Mouse (Mus musculus): ENCODE data around the gene Sik2. TPM values are rescaled to one million over a fixed set of nuclear protein-coding genes. Genes with fewer than 3 reads are reported as not detected.

The Sik2 gene
- polyA plus RNA-seq, 1 experiment, result 10.5 TPM

- no peak overlapping the region for H3K4me3 ChIP-seq
These were observed 60.6 kb downstream of the Sik2 start for GRCm38 (mm10) chr9:50948097-50948823.

DNA sequence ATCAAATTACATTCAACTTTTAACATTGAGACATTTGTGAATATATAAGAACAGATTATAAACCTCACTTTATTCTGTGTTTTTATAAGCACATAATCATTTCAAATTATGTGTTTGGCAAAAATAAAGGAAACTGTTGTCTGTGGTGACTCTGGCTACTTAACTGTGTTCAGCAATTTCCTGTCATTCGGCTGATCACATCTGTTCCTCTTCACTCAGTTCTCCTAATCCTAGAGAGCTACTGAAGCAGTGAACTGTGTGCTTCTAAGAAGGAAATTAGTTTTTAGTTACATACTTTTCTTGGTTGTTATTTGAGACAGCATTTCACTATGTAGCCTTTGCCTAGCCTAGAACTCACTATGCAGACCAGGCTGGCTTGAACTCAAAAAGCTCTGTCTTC is 62.5 kb downstream of the Sik2 start:
- Histone ChIP-seq H3K36me3 (ENCODE audit: control insufficient read depth, insufficient read depth) (no peaks in the 10 kb centered on the region), H3ac (ENCODE audit: control insufficient read depth, insufficient read length) (no peak overlapping the region), H3K4me2 (ENCODE audit: low read depth) (no peak overlapping the region), H3K27me3 (ENCODE audit: control insufficient read depth, insufficient read depth, insufficient read length) (no peaks in the 10 kb centered on the region), H3K4me3 (no peak overlapping the region), H3K79me2 (ENCODE audit: control insufficient read depth, insufficient read depth) (peaks cover 3% of the 10 kb centered on the region)
- TF ChIP-seq SRF (IDR thresholded peaks at IDR 0.05; ENCODE audit: control insufficient read depth, insufficient read length, low read depth) (no peak), MYOD1 (IDR thresholded peaks at IDR 0.05; ENCODE audit: control insufficient read depth in 1 of 3, insufficient read length in 2 of 3, low read depth in 2 of 3) (no peak), E2F4 (IDR thresholded peaks at IDR 0.05; ENCODE audit: insufficient read depth) (no peak), MYOG (IDR thresholded peaks at IDR 0.05; ENCODE audit: control insufficient read depth in 1 of 3, insufficient read depth in 1 of 3, insufficient read length in 2 of 3, low read depth in 2 of 3) (no peak), TCF3 (IDR thresholded peaks at IDR 0.05; ENCODE audit: insufficient read length, low read depth) (no peak), POLR2A (IDR thresholded peaks at IDR 0.05; ENCODE audit: insufficient read length, low read depth) (no peak), USF1 (IDR thresholded peaks at IDR 0.05; ENCODE audit: low read depth) (no peak), MAX (IDR thresholded peaks at IDR 0.05; ENCODE audit: low read depth) (no peak), CEBPB (IDR thresholded peaks at IDR 0.05; ENCODE audit: insufficient read depth, poor library complexity, severe bottlenecking) (no peak), TCF12 (IDR thresholded peaks at IDR 0.05; ENCODE audit: insufficient read depth, poor library complexity, severe bottlenecking) (no peak), POLR2AphosphoS2 (IDR thresholded peaks at IDR 0.05; ENCODE audit: insufficient read length, low read depth) (no peak), REST (IDR thresholded peaks at IDR 0.05; ENCODE audit: insufficient read depth, insufficient read length) (no peak)

More at GRCm38 (mm10) chr9:50948097-50948823, 60.6 kb downstream of the Sik2 start:
- Histone ChIP-seq H3ac (ENCODE audit: control insufficient read depth, insufficient read length) (no peak overlapping the region), H3K79me2 (ENCODE audit: control insufficient read depth, insufficient read depth) (peaks cover 3% of the 10 kb centered on the region), H3K4me2 (ENCODE audit: low read depth) (no peak overlapping the region), H3K27me3 (ENCODE audit: control insufficient read depth, insufficient read depth, insufficient read length) (no peaks in the 10 kb centered on the region), H3K36me3 (ENCODE audit: control insufficient read depth, insufficient read depth) (no peaks in the 10 kb centered on the region)
- TF ChIP-seq CEBPB (IDR thresholded peaks at IDR 0.05; ENCODE audit: insufficient read depth, poor library complexity, severe bottlenecking), result no peak
- no peak for TF ChIP-seq E2F4 (IDR thresholded peaks at IDR 0.05; ENCODE audit: insufficient read depth)
- no peak for TF ChIP-seq SRF (IDR thresholded peaks at IDR 0.05; ENCODE audit: control insufficient read depth, insufficient read length, low read depth)
- TF ChIP-seq MYOD1 (IDR thresholded peaks at IDR 0.05; ENCODE audit: control insufficient read depth in 1 of 3, insufficient read length in 2 of 3, low read depth in 2 of 3), result no peak
- no peak for TF ChIP-seq REST (IDR thresholded peaks at IDR 0.05; ENCODE audit: insufficient read depth, insufficient read length)
- TF ChIP-seq USF1 (IDR thresholded peaks at IDR 0.05; ENCODE audit: low read depth), result no peak
- no peak for TF ChIP-seq TCF3 (IDR thresholded peaks at IDR 0.05; ENCODE audit: insufficient read length, low read depth)

DNA sequence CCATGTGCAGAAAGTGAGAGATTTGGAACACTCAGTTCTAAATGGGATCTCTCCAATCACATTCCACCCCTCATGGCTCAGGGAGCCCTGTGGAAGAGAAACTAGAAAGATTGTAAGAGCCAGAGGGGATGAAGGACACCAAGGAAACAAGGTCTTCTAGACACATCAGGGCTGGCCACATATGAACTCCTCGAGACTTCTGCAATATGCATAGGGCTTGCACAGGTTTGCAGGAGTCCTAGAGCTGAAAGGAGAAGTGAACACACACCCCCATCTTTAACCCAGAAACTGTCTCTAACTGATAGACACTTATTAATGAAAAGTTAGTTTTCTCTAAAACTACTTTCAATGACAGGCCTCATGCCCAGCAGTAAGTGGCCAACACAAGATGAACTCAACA is 64.0 kb downstream of the Sik2 start:
- H3K4me3 ChIP-seq, result no peak overlapping the region
- TF ChIP-seq MYOG (IDR thresholded peaks at IDR 0.05; ENCODE audit: control insufficient read depth in 1 of 3, insufficient read depth in 1 of 3, insufficient read length in 2 of 3, low read depth in 2 of 3) (no peak), POLR2AphosphoS2 (IDR thresholded peaks at IDR 0.05; ENCODE audit: insufficient read length, low read depth) (no peak), USF1 (IDR thresholded peaks at IDR 0.05; ENCODE audit: low read depth) (no peak), SRF (IDR thresholded peaks at IDR 0.05; ENCODE audit: control insufficient read depth, insufficient read length, low read depth) (no peak), CEBPB (IDR thresholded peaks at IDR 0.05; ENCODE audit: insufficient read depth, poor library complexity, severe bottlenecking) (no peak), E2F4 (IDR thresholded peaks at IDR 0.05; ENCODE audit: insufficient read depth) (no peak), MYOD1 (IDR thresholded peaks at IDR 0.05; ENCODE audit: control insufficient read depth in 1 of 3, insufficient read length in 2 of 3, low read depth in 2 of 3) (no peak), POLR2A (IDR thresholded peaks at IDR 0.05; ENCODE audit: insufficient read length, low read depth) (no peak), REST (IDR thresholded peaks at IDR 0.05; ENCODE audit: insufficient read depth, insufficient read length) (no peak), MAX (IDR thresholded peaks at IDR 0.05; ENCODE audit: low read depth) (no peak), TCF12 (IDR thresholded peaks at IDR 0.05; ENCODE audit: insufficient read depth, poor library complexity, severe bottlenecking) (no peak), TCF3 (IDR thresholded peaks at IDR 0.05; ENCODE audit: insufficient read length, low read depth) (no peak)
- H3K27me3 ChIP-seq (ENCODE audit: control insufficient read depth, insufficient read depth, insufficient read length), result no peaks in the 10 kb centered on the region
- peaks cover 3% of the 10 kb centered on the region for H3K79me2 ChIP-seq (ENCODE audit: control insufficient read depth, insufficient read depth)
- no peak overlapping the region for H3K4me2 ChIP-seq (ENCODE audit: low read depth)
- no peaks in the 10 kb centered on the region for H3K36me3 ChIP-seq (ENCODE audit: control insufficient read depth, insufficient read depth)
- H3ac ChIP-seq (ENCODE audit: control insufficient read depth, insufficient read length), result no peak overlapping the region

GRCm38 (mm10) chr9:50942711-50943110 is 66.2 kb downstream of the Sik2 start:
- Histone ChIP-seq H3ac (ENCODE audit: control insufficient read depth, insufficient read length) (no peak overlapping the region), H3K4me3 (no peak overlapping the region), H3K36me3 (ENCODE audit: control insufficient read depth, insufficient read depth) (no peaks in the 10 kb centered on the region), H3K4me2 (ENCODE audit: low read depth) (no peak overlapping the region), H3K79me2 (ENCODE audit: control insufficient read depth, insufficient read depth) (peaks cover 3% of the 10 kb centered on the region), H3K27me3 (ENCODE audit: control insufficient read depth, insufficient read depth, insufficient read length) (no peaks in the 10 kb centered on the region)
- TF ChIP-seq MYOG (IDR thresholded peaks at IDR 0.05; ENCODE audit: control insufficient read depth in 1 of 3, insufficient read depth in 1 of 3, insufficient read length in 2 of 3, low read depth in 2 of 3), result no peak
- no peak for TF ChIP-seq REST (IDR thresholded peaks at IDR 0.05; ENCODE audit: insufficient read depth, insufficient read length)
- no peak for TF ChIP-seq USF1 (IDR thresholded peaks at IDR 0.05; ENCODE audit: low read depth)
- no peak for TF ChIP-seq TCF3 (IDR thresholded peaks at IDR 0.05; ENCODE audit: insufficient read length, low read depth)
- TF ChIP-seq CEBPB (IDR thresholded peaks at IDR 0.05; ENCODE audit: insufficient read depth, poor library complexity, severe bottlenecking), result no peak
- no peak for TF ChIP-seq SRF (IDR thresholded peaks at IDR 0.05; ENCODE audit: control insufficient read depth, insufficient read length, low read depth)
- TF ChIP-seq MYOD1 (IDR thresholded peaks at IDR 0.05; ENCODE audit: control insufficient read depth in 1 of 3, insufficient read length in 2 of 3, low read depth in 2 of 3), result no peak
- no peak for TF ChIP-seq TCF12 (IDR thresholded peaks at IDR 0.05; ENCODE audit: insufficient read depth, poor library complexity, severe bottlenecking)
- no peak for TF ChIP-seq E2F4 (IDR thresholded peaks at IDR 0.05; ENCODE audit: insufficient read depth)
- no peak for TF ChIP-seq MAX (IDR thresholded peaks at IDR 0.05; ENCODE audit: low read depth)
- no peak for TF ChIP-seq POLR2AphosphoS2 (IDR thresholded peaks at IDR 0.05; ENCODE audit: insufficient read length, low read depth)
- TF ChIP-seq POLR2A (IDR thresholded peaks at IDR 0.05; ENCODE audit: insufficient read length, low read depth), result no peak
